Mouse (Mus musculus) CH12.LX (cell line): ENCODE results near the gene Wdr38. TPM values are rescaled to one million over a fixed set of nuclear protein-coding genes. Genes with fewer than 3 reads are reported as not detected.
A peak's percentile ranks its signal among the peaks of the same experiment; 100 is the strongest.

Source experiments
- DNase-seq: peaks from one replicate; pipeline ENCODE4 v3.0.0-alpha.2; 2013; ENCODE audit errors: extremely low read depth
- H3K27ac ChIP-seq: 2 replicates; pipeline ENCODE4 v1.5.1; 2012; ENCODE audit warnings: low read depth, mild to moderate bottlenecking, control low read depth, moderate library complexity; ENCODE audit not compliant: insufficient read depth
- H3K27me3 ChIP-seq: replicated peaks from 2 replicates; pipeline ENCODE3; 2012; ENCODE audit warnings: inconsistent platforms
- H3K36me3 ChIP-seq, 2 experiments: replicated peaks in 1 of 2; 2 replicates each; pipeline versions ENCODE3 to v1.6.1; 2012; ENCODE audit warnings: inconsistent platforms in 1 of 2, low read length in 1 of 2, mild to moderate bottlenecking in 1 of 2, mixed read lengths in 1 of 2, moderate library complexity in 1 of 2; ENCODE audit not compliant: control insufficient read depth in 1 of 2, insufficient read depth in 1 of 2
- H3K4me1 ChIP-seq, 2 experiments: 2 replicates each; pipeline ENCODE4 v1.6.1; 2012; ENCODE audit warnings: inconsistent platforms in 1 of 2, moderate library complexity in 1 of 2; ENCODE audit not compliant: insufficient read depth in 2 of 2, control insufficient read depth in 1 of 2
- H3K4me2 ChIP-seq: 2 replicates; pipeline ENCODE4 v1.6.1; 2012; ENCODE audit warnings: low read depth, mild to moderate bottlenecking, control low read depth; ENCODE audit not compliant: poor library complexity, insufficient read depth, severe bottlenecking
- H3K4me3 ChIP-seq, 3 experiments: fragments of 150-350 bp in 1 of 3; sonication (generic) in 1 of 3; replicated peaks in 1 of 3; 2 replicates each; pipeline versions ENCODE3 to v1.5.1; 2011 to 2012; ENCODE audit warnings: low read depth in 2 of 3, low read length in 2 of 3, mild to moderate bottlenecking in 2 of 3, moderate library complexity in 2 of 3, control low read depth in 1 of 3, improper control_type of control experiment in 1 of 3, inconsistent platforms in 1 of 3, mixed read lengths in 1 of 3; ENCODE audit not compliant: poor library complexity in 1 of 3
- H3K79me2 ChIP-seq: replicated peaks from 2 replicates; pipeline ENCODE4 v1.6.1; 2012; ENCODE audit warnings: mild to moderate bottlenecking, moderate library complexity; ENCODE audit not compliant: control insufficient read depth, poor library complexity, insufficient read depth, severe bottlenecking; ENCODE audit errors: extremely low read depth
- H3K9ac ChIP-seq: 2 replicates; pipeline ENCODE4 v1.6.1; 2012; ENCODE audit warnings: low read depth, mild to moderate bottlenecking, control low read depth, moderate library complexity; ENCODE audit not compliant: insufficient read depth
- H3K9me3 ChIP-seq: replicated peaks from 2 replicates; pipeline ENCODE3; 2012; ENCODE audit warnings: low read length, inconsistent platforms, mixed read lengths
- EP300 ChIP-seq: IDR thresholded peaks from 2 replicates; pipeline ENCODE4 v1.6.1; 2011; ENCODE audit warnings: low read length, improper control_type of control experiment
- ETS1 ChIP-seq: conservative IDR thresholded peaks from 2 replicates; pipeline ENCODE4 v1.6.1; 2012; ENCODE audit warnings: low read depth, mild to moderate bottlenecking, inconsistent platforms, low read length, improper control_type of control experiment, moderate library complexity
- GABPA ChIP-seq: IDR thresholded peaks from 2 replicates; pipeline ENCODE4 v1.6.1; 2012; ENCODE audit warnings: low read depth, low read length, improper control_type of control experiment, inconsistent platforms; ENCODE audit not compliant: insufficient replicate concordance
- HCFC1 ChIP-seq: IDR thresholded peaks from 2 replicates; pipeline ENCODE4 v1.6.1; 2012; ENCODE audit warnings: low read depth, mild to moderate bottlenecking, inconsistent platforms, low read length, improper control_type of control experiment
- JUND ChIP-seq: conservative IDR thresholded peaks from 2 replicates; pipeline ENCODE4 v1.6.1; 2011; ENCODE audit warnings: low read depth, low read length, improper control_type of control experiment
- KAT2A ChIP-seq: IDR thresholded peaks from 2 replicates; pipeline ENCODE4 v1.6.1; 2012; ENCODE audit warnings: low read length, improper control_type of control experiment, inconsistent platforms; ENCODE audit not compliant: insufficient replicate concordance
- MAFK ChIP-seq: IDR thresholded peaks from 2 replicates; pipeline ENCODE4 v1.6.1; 2011; ENCODE audit warnings: low read length, improper control_type of control experiment; ENCODE audit not compliant: insufficient replicate concordance
- MAZ ChIP-seq: IDR thresholded peaks from 2 replicates; pipeline ENCODE4 v1.6.1; 2012; ENCODE audit warnings: low read depth, mild to moderate bottlenecking, inconsistent platforms, low read length, improper control_type of control experiment, moderate library complexity
- MEF2A ChIP-seq: IDR thresholded peaks from 2 replicates; pipeline ENCODE4 v1.6.1; 2014; ENCODE audit warnings: low read depth, mild to moderate bottlenecking, inconsistent platforms, low read length, improper control_type of control experiment, borderline replicate concordance
- NRF1 ChIP-seq: IDR thresholded peaks from 2 replicates; pipeline ENCODE4 v1.6.1; 2014; ENCODE audit warnings: low read depth, mild to moderate bottlenecking, inconsistent platforms, low read length, improper control_type of control experiment, moderate library complexity
- RAD21 ChIP-seq: IDR thresholded peaks from 2 replicates; pipeline ENCODE4 v1.6.1; 2011; ENCODE audit warnings: low read depth, mild to moderate bottlenecking, low read length, improper control_type of control experiment, moderate library complexity
- SIN3A ChIP-seq: IDR thresholded peaks from 2 replicates; pipeline ENCODE4 v1.6.1; 2012; ENCODE audit warnings: low read length, improper control_type of control experiment, inconsistent platforms
- SMC3 ChIP-seq: IDR thresholded peaks from 2 replicates; pipeline ENCODE4 v1.6.1; 2011; ENCODE audit warnings: low read depth, low read length, improper control_type of control experiment
- ZC3H11A ChIP-seq: IDR thresholded peaks from 2 replicates; pipeline ENCODE4 v1.6.1; 2012; ENCODE audit warnings: low read depth, mild to moderate bottlenecking, inconsistent platforms, low read length, improper control_type of control experiment
- ZMIZ1 ChIP-seq: IDR thresholded peaks from 2 replicates; pipeline ENCODE4 v1.6.1; 2012; ENCODE audit warnings: low read depth, mild to moderate bottlenecking, inconsistent platforms, low read length, improper control_type of control experiment
- ZNF384 ChIP-seq: IDR thresholded peaks from 2 replicates; pipeline ENCODE4 v1.6.1; 2012; ENCODE audit warnings: low read depth, low read length, improper control_type of control experiment, inconsistent platforms
- dilution Hi-C: fragments of 300-500 bp; cut with MboI; formaldehyde crosslinking; loops from 2 replicates; pipeline ENCODE4 v1.14.3; 2020; ENCODE audit warnings: low sequenced_read_pairs; ENCODE audit not compliant: extremely low pct_unique_long_range_greater_than_20kb, extremely low pct_ligation_motif_present
- in situ Hi-C: fragments of 300-500 bp; cut with MboI; formaldehyde crosslinking; loops from 3 replicates; pipeline ENCODE4 v1.14.3; 2019; ENCODE audit warnings: low sequenced_read_pairs, low pct_ligation_motif_present, low pct_unique_long_range_greater_than_20kb, mixed read lengths
- polyA plus RNA-seq: library from polyadenylated mRNA; unstranded; fragments of >175 nt; gene quantifications from 2 replicates; pipeline ENCODE4 v1.2.1, GENCODE M21; 2012; ENCODE audit warnings: low read depth; ENCODE audit not compliant: insufficient read length
- total RNA-seq, 2 experiments: library from RNA; depleted of rRNA; stranded (reverse); fragments of 300-350 nt in 1 of 2; fragments of >200 nt in 1 of 2; gene quantifications; 2 replicates each; pipeline ENCODE4 v1.2.3; 2012 to 2014

Wdr38 gene
- total and polyA plus RNA-seq, 3 experiments, result 0.28 to 1.0 (median 0.40) TPM

- no peak overlapping the region for H3K4me3 ChIP-seq
- H3K4me2 ChIP-seq, result no peak overlapping the region
- peak; percentile 44 for TF ChIP-seq ETS1
- TF ChIP-seq MEF2A, result no peak
- peaks cover 70 to 84% of the 10 kb centered on the region in 2 experiments for H3K36me3 ChIP-seq
- H3K9ac ChIP-seq, result no peak overlapping the region
- no peaks in the 10 kb centered on the region for H3K27me3 ChIP-seq
- DNase-seq, result peak; percentile 56
- H3K79me2 ChIP-seq, result no peaks in the 10 kb centered on the region; the same call in 1 of the 2 replicates
- dilution Hi-C loops, result no loop called here
- H3K4me1 ChIP-seq, result peaks cover 14 to 79% of the 10 kb centered on the region in 2 experiments
- peak overlapping the region; percentile 78 for H3K27ac ChIP-seq
- H3K9me3 ChIP-seq, result no peaks in the 10 kb centered on the region
- in situ Hi-C loops, result no loop called here
These were observed 22.7 kb downstream of the Wdr38 start for GRCm38 (mm10) chr2:39020004-39020403.

DNA sequence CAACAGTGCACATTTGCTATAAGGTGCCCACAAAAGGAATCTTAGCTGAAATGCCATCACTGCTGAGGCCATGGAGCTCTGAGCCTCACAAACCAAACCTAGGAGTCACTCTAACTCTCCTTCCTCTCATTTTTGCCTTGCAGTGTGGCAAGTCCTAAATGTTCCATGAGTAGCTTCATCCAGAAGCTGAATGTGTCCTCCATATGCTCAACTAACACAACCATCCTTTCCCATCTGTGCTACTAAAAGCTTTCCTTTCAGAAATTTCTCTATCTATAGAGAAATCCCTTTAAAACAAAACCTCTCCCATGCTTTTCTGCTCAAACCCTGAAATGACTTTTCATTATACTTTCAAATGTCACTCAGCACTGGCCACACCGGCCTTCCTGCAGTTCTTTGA is 34.3 kb downstream of the Wdr38 start:
- Histone ChIP-seq H3K4me3 (no peak overlapping the region), H3K27me3 (no peaks in the 10 kb centered on the region), H3K79me2 (no peaks in the 10 kb centered on the region), H3K27ac (no peak overlapping the region), H3K4me2 (no peak overlapping the region), H3K36me3 (peaks cover 43 to 78% of the 10 kb centered on the region in 2 experiments), H3K9ac (no peak overlapping the region), H3K4me1 (peaks cover 0 to 3% of the 10 kb centered on the region in 2 experiments; a peak in 2 of 4 replicates), H3K9me3 (no peaks in the 10 kb centered on the region)
- dilution Hi-C loops (no loop called here), in situ Hi-C loops (no loop called here)
- DNase-seq, result no peak
- TF ChIP-seq JUND (no peak), ETS1 (no peak), ZC3H11A (no peak), MAZ (no peak), KAT2A (no peak), RAD21 (no peak), EP300 (no peak), ZNF384 (no peak), GABPA (no peak), MAFK (no peak)

- peaks cover 29 to 77% of the 10 kb centered on the region in 2 experiments for H3K36me3 ChIP-seq
- H3K27me3 ChIP-seq, result no peaks in the 10 kb centered on the region
- H3K4me2 ChIP-seq, result no peak overlapping the region
- no peaks in the 10 kb centered on the region for H3K9me3 ChIP-seq
- in situ Hi-C loops, result no loop called here
- H3K79me2 ChIP-seq, result no peaks in the 10 kb centered on the region
- H3K4me1 ChIP-seq, result no peaks in the 10 kb centered on the region
- dilution Hi-C loops, result no loop called here
- H3K27ac ChIP-seq, result no peak overlapping the region
- H3K4me3 ChIP-seq, result no peak overlapping the region
- no peak for TF ChIP-seq SIN3A
- no peak for TF ChIP-seq MAZ
- no peak for TF ChIP-seq ZMIZ1
- TF ChIP-seq HCFC1, result no peak
- no peak for TF ChIP-seq EP300
- TF ChIP-seq ZC3H11A, result no peak
- no peak for TF ChIP-seq SMC3
- TF ChIP-seq NRF1, result no peak
- no peak for TF ChIP-seq RAD21
- TF ChIP-seq, all 38 proteins: peak for 0
- no peak for DNase-seq
- no peak overlapping the region for H3K9ac ChIP-seq
These were observed 42.9 kb downstream of the Wdr38 start for GRCm38 (mm10) chr2:39040215-39040614.
